Mouse (Mus musculus) midbrain, postnatal 0 days (tissue): Measurements from ENCODE around the gene Lrrfip2. TPM values are rescaled to one million over a fixed set of nuclear protein-coding genes. Genes with fewer than 3 reads are reported as not detected.

Experiments
- ATAC-seq: fragments of 200-750 bp; cut with Nextera tagmentation; 2 replicates; pipeline ENCODE4 v1.8.0; 2017; ENCODE audit warnings: moderate number of reproducible peaks, mild to moderate bottlenecking, moderate TSS enrichment, moderate library complexity; ENCODE audit not compliant: low FRiP score
- DNase-seq: peaks from one replicate; pipeline ENCODE4 v3.0.0-alpha.2; 2015; ENCODE audit warnings: low spot score
- H3K27ac ChIP-seq: fragments of 300-500 bp; sonication (generic); 2 replicates; pipeline ENCODE4 v1.5.1; 2014; ENCODE audit warnings: low read depth, mild to moderate bottlenecking, low read length, mixed read lengths
- H3K27me3 ChIP-seq: fragments of 300-500 bp; sonication (generic); 2 replicates; pipeline ENCODE4 v1.6.1; 2014; ENCODE audit warnings: low read length, control low read depth, mixed read lengths; ENCODE audit not compliant: insufficient read depth
- H3K36me3 ChIP-seq: fragments of 300-500 bp; sonication (generic); 2 replicates; pipeline ENCODE4 v1.6.1; 2014; ENCODE audit warnings: low read length, control low read depth, mixed read lengths; ENCODE audit not compliant: insufficient read depth
- H3K4me1 ChIP-seq: fragments of 300-500 bp; sonication (generic); 2 replicates; pipeline ENCODE4 v1.6.1; 2014; ENCODE audit warnings: mild to moderate bottlenecking, control low read depth, antibody characterized with exemption, low read length, mixed read lengths; ENCODE audit not compliant: insufficient read depth
- H3K4me2 ChIP-seq: fragments of 300-500 bp; sonication (generic); 2 replicates; pipeline ENCODE4 v1.6.1; 2014; ENCODE audit warnings: low read depth, mild to moderate bottlenecking, low read length, mixed read lengths; ENCODE audit not compliant: poor library complexity, severe bottlenecking
- H3K4me3 ChIP-seq: fragments of 300-500 bp; sonication (generic); 2 replicates; pipeline ENCODE4 v1.5.1; 2014; ENCODE audit warnings: low read depth, mild to moderate bottlenecking, low read length, moderate library complexity
- H3K9ac ChIP-seq: fragments of 300-500 bp; sonication (generic); replicated peaks from 2 replicates; pipeline ENCODE4 v1.6.1; 2014; ENCODE audit warnings: mild to moderate bottlenecking, low read length, moderate library complexity, mixed read lengths; ENCODE audit not compliant: poor library complexity, severe bottlenecking
- H3K9me3 ChIP-seq: fragments of 300-500 bp; sonication (generic); 2 replicates; pipeline ENCODE4 v1.6.1; 2016; ENCODE audit warnings: low read length, control low read depth
- CTCF ChIP-seq: IDR thresholded peaks from 2 replicates; pipeline ENCODE4 v1.5.1; 2016; ENCODE audit warnings: antibody characterized with exemption, mild to moderate bottlenecking
- WGBS: fragments of 180-500 bp; shearing (Covaris S2); extraction: QIAGEN DNeasy Blood & Tissue Kit; methylation state at CpG from one replicate; pipeline ENCODE4 v1.1.7; 2014; 5-methylcytosine and 5-hydroxymethylcytosine counted together
- polyA plus RNA-seq: library from polyadenylated mRNA; unstranded; fragments of >200 nt; fragmentation: Nextera tagmentation; extraction: Ambion mirVana; gene quantifications from 2 replicates; pipeline ENCODE4 v1.2.1, GENCODE M21; 2015
- total RNA-seq: library from RNA; depleted of rRNA; stranded (reverse); fragments of >200 nt; gene quantifications from 2 replicates; pipeline ENCODE4 v1.2.3, GENCODE M21; 2014

Gene Lrrfip2
- total and polyA plus RNA-seq, 2 experiments from 2014 or later = 23.7 to 42.2 TPM

DNA sequence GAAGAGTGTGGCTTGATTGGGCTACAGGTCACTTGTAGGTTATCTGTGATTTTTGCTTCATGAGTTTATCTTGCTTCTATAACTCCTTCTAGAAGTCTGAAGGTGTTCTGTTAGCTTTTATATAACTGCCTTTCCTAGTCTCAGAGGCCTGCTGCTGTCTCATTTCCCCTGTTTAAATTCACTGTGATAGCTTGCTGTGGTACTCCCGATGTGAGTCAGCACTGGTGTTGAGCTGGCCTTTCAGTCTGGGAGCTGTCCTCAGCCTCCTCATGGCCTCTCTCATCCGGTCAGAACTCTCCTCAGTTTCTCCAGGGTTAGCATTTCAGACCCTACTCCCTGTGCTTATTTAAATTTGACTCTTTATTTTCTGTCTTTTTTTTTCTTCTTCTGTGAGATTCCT is 12.7 kb downstream of the Lrrfip2 start:
- H3K36me3 ChIP-seq = no peaks in the 10 kb centered on the region
- DNase-seq (no peak), ATAC-seq (no peak)
- no peaks in the 10 kb centered on the region for H3K4me1 ChIP-seq
- no peaks in the 10 kb centered on the region for H3K27me3 ChIP-seq
- H3K4me2 ChIP-seq = no peak overlapping the region
- 79% methylated on average over 2 of the region's 2 CpGs for WGBS
- H3K9ac ChIP-seq = no peak overlapping the region
- H3K4me3 ChIP-seq = no peak overlapping the region
- no peak overlapping the region for H3K27ac ChIP-seq
- no peaks in the 10 kb centered on the region for H3K9me3 ChIP-seq
- no peak for TF ChIP-seq CTCF

DNA sequence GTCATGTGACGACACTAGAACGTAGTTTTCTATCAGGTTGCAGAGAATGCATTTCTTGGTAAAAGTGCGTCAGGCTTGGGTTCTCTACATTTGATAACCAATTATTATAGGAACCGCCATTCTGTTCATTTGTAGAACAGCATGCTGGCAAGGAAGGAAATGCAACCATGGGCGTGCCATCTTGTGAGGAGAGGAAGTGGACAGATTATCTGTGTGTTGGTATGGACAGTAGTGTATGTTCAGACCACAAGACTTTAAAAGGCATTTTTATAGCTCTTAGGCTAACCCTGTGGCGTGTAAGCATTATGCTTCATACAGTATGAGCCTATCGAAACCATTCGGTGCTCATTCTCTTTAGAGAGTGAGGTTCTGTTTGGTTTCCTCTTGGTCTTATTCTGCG is 20.8 kb downstream of the Lrrfip2 start:
- Histone ChIP-seq H3K27me3 (no peaks in the 10 kb centered on the region), H3K4me1 (no peaks in the 10 kb centered on the region), H3K27ac (no peak overlapping the region), H3K9ac (no peak overlapping the region), H3K9me3 (no peaks in the 10 kb centered on the region), H3K4me3 (no peak overlapping the region), H3K36me3 (no peaks in the 10 kb centered on the region), H3K4me2 (no peak overlapping the region)
- DNase-seq = no peak
- no peak for TF ChIP-seq CTCF
- WGBS = 96% methylated on average over 9 of the region's 9 CpGs
- no peak for ATAC-seq

DNA sequence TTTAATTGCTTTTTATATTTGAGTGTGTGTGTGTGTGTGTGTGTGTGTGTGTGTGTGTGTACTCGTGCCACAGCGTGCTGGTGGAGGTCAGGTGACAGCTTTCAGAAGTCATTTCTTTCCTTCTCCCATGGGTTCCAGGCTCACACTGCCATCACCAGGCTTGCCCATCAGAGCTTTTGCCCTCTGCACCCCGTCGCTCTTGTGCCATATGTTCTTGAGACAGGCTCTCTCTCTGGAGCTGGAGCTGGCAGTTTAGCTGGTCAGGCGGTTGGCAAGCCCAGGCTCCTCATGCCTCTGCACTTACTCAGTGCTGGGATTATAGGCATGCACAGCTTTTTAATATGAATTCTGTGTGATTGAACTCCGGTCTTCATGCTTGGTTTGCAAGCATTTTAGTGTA is 25.3 kb downstream of the Lrrfip2 start:
- no peak overlapping the region for H3K4me2 ChIP-seq
- ATAC-seq (no peak), DNase-seq (no peak)
- H3K27ac ChIP-seq = no peak overlapping the region
- no peak overlapping the region for H3K9ac ChIP-seq
- TF ChIP-seq CTCF = no peak
- no peaks in the 10 kb centered on the region for H3K9me3 ChIP-seq
- no peaks in the 10 kb centered on the region for H3K36me3 ChIP-seq
- H3K4me3 ChIP-seq = no peak overlapping the region
- no peaks in the 10 kb centered on the region for H3K4me1 ChIP-seq
- H3K27me3 ChIP-seq = no peaks in the 10 kb centered on the region
- WGBS = 98% methylated on average over 6 of the region's 6 CpGs

DNA sequence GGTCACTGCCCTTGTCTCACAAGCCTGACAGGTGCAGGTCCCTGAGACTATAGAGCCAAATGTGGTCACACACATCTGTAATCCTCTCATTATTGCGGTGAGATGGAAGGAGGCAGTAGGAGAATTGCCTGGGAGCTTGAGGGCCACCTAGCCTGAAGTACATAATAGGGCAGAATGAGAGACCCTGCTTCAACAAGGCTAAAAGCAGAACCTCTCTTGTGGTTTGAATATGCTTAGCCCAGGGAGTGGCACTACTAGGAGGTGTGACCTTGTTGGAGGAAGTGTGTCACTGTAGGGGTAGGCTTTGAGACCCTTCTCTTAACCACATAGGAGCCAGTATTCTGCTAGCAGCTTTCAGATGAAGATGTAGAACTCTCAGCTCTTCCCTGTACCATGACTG is 26.0 kb downstream of the Lrrfip2 start:
- no peak overlapping the region for H3K4me3 ChIP-seq
- WGBS = 100% methylated on average over 1 of the region's 1 CpGs
- no peaks in the 10 kb centered on the region for H3K27me3 ChIP-seq
- no peaks in the 10 kb centered on the region for H3K36me3 ChIP-seq
- DNase-seq = no peak
- H3K9ac ChIP-seq = no peak overlapping the region
- no peak for ATAC-seq
- H3K4me2 ChIP-seq = no peak overlapping the region
- H3K27ac ChIP-seq = no peak overlapping the region
- TF ChIP-seq CTCF = no peak
- no peaks in the 10 kb centered on the region for H3K9me3 ChIP-seq
- no peaks in the 10 kb centered on the region for H3K4me1 ChIP-seq

DNA sequence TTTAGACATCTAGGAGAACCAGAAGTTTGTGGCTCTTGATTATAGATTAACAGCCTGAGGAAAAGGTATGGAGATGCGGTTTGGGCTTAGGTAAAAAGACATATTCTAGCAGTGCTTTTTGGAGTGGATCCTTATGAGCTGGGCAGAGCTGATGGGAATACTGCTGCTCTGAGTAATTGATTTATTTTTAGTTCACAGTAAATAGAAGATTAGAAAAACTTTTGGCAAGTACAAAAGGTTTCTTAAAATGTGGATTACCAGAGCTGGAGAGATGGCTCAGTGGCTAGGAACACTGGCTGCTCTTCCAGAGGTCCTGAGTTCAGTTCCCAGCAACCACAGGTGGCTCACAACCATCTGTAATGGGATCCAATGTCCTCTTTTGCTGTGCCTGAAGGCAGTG is 27.3 kb downstream of the Lrrfip2 start:
- Histone ChIP-seq H3K4me1 (no peaks in the 10 kb centered on the region), H3K27me3 (no peaks in the 10 kb centered on the region), H3K9me3 (no peaks in the 10 kb centered on the region), H3K4me2 (no peak overlapping the region), H3K27ac (no peak overlapping the region), H3K36me3 (no peaks in the 10 kb centered on the region), H3K4me3 (no peak overlapping the region), H3K9ac (no peak overlapping the region)
- no peak for DNase-seq
- WGBS = 92% methylated on average over 1 of the region's 1 CpGs
- ATAC-seq = no peak
- TF ChIP-seq CTCF = no peak

DNA sequence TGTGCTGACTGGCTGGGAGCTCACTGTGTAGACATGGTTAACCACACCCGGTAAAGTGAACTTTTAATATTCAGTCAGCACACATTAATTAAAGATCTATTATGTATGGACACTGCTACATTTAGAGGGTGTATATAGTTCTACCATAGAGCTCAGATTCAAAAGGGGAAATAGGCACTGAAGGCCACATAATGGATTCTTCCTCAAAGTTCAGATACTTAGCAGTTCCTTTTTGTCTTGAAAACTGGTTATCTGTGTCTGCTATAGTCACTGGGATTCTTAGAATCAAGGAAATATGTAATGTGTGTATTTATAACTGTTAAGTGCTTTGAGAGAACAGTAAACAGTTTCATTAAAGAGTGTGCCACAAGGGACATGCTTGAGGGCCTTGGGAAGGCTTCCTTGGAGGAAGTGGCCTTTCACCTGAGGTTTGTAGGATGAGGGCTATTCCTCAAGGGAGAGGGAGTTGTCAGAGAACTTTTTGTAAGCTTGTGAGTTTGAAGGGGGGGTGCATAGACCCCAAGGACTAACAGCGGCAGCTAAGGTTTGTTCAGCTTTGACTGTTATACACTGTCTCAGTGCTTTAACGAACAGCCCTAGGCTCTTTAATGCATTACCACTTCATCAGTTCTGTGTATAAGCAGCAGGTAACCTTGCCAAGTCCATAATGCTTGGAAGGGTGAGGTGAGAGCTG is 28.3 kb downstream of the Lrrfip2 start:
- Histone ChIP-seq H3K27me3 (no peaks in the 10 kb centered on the region), H3K9ac (no peak overlapping the region), H3K36me3 (no peaks in the 10 kb centered on the region), H3K9me3 (no peaks in the 10 kb centered on the region), H3K4me1 (no peaks in the 10 kb centered on the region), H3K4me2 (no peak overlapping the region), H3K27ac (no peak overlapping the region), H3K4me3 (no peak overlapping the region)
- 89% methylated on average over 3 of the region's 3 CpGs for WGBS
- no peak for TF ChIP-seq CTCF
- ATAC-seq (no peak), DNase-seq (no peak)
